Mouse (Mus musculus): ENCODE results near the gene Clpx. TPM values are rescaled to one million over a fixed set of nuclear protein-coding genes. Genes with fewer than 3 reads are reported as not detected.
"Not testable (repeated sequence)": the region's sequence is repeated elsewhere in the genome, so short reads cannot be mapped to it uniquely, and the experiment has no call there.

Clpx gene
- polyA plus RNA-seq, 1 experiment from 2014 or later, result 46.2 TPM

GRCm38 (mm10) chr9:65325971-65326370, 31.9 kb downstream of the Clpx start:
- Histone ChIP-seq H3K9ac (no peak overlapping the region), H3K27me3 (replicated peaks) (no peaks in the 10 kb centered on the region), H3K27ac (no peak overlapping the region), H3K9me3 (no peaks in the 10 kb centered on the region), H3K36me3 (peaks cover 63% of the 10 kb centered on the region), H3K4me1 (no peaks in the 10 kb centered on the region), H3K4me3 (no peak overlapping the region), H3K4me2 (replicated peaks) (no peak overlapping the region)
- ATAC-seq (ENCODE audit: low FRiP score, low read depth), result no peak

DNA sequence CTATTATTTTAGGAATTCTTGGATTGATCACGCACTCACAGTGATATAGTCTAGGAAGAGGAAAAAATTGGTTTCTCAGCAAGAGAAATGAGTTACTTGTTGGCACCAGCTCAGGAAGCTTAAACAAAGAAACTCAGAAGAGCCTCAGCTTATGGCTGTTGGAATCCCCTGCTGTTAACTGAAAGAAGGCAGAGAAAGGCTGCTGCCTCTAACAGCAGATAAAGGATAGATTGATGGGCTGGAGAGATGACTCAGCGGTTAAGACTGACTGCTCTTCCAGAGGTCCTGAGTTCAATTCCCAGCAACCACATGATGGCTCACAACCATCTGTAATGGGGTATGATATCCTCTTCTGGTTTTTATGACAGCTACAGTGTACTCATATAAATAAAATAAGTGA, 33.3 kb downstream of the Clpx start:
- Histone ChIP-seq H3K4me2 (replicated peaks) (no peak overlapping the region), H3K36me3 (peaks cover 57% of the 10 kb centered on the region), H3K27ac (no peak overlapping the region), H3K27me3 (replicated peaks) (no peaks in the 10 kb centered on the region), H3K9ac (no peak overlapping the region), H3K4me1 (no peaks in the 10 kb centered on the region), H3K4me3 (no peak overlapping the region), H3K9me3 (no peaks in the 10 kb centered on the region)
- ATAC-seq (ENCODE audit: low FRiP score, low read depth), result no peak
- WGBS, result 91% methylated on average over 2 of the region's 2 CpGs

- no peak for ATAC-seq (ENCODE audit: low FRiP score, low read depth)
- H3K27ac ChIP-seq, result no peak overlapping the region
- WGBS, result 82% methylated on average over 5 of the region's 5 CpGs
Observed at GRCm38 (mm10) chr9:65333958-65334357, 39.9 kb downstream of the Clpx start.

DNA sequence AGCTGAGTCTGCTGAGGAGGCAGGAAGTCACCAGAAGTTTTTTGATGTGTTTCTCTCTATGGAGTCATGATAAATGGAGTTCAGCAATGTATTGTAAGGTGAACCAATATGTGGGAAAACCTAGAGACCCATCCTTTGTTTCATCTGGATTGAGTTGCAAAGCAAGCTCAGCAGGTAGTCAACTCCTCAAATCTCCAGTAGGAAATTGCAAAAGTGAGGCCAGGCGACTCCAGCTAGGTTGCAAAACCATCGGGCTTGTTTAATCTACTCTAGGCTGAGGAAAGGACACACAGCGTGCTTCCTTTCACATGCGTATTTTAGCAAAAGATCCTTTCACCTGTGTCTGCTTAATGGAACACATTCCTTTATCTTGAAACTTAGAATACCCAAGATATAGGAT, 45.1 kb downstream of the Clpx start:
- H3K36me3 ChIP-seq, result no peaks in the 10 kb centered on the region
- no peak overlapping the region for H3K27ac ChIP-seq
- no peak overlapping the region for H3K9ac ChIP-seq
- WGBS, result 91% methylated on average over 4 of the region's 4 CpGs
- H3K4me3 ChIP-seq, result no peak overlapping the region
- H3K9me3 ChIP-seq, result no peaks in the 10 kb centered on the region
- H3K4me2 ChIP-seq (replicated peaks), result no peak overlapping the region
- no peaks in the 10 kb centered on the region for H3K4me1 ChIP-seq
- H3K27me3 ChIP-seq (replicated peaks), result no peaks in the 10 kb centered on the region
- ATAC-seq (ENCODE audit: low FRiP score, low read depth), result no peak

More at GRCm38 (mm10) chr9:65333958-65334357, 39.9 kb downstream of the Clpx start:
- H3K4me3 ChIP-seq, result no peak overlapping the region
- no peaks in the 10 kb centered on the region for H3K4me1 ChIP-seq
- no peak overlapping the region for H3K4me2 ChIP-seq (replicated peaks)
- no peaks in the 10 kb centered on the region for H3K9me3 ChIP-seq
- no peak overlapping the region for H3K9ac ChIP-seq
- H3K27me3 ChIP-seq (replicated peaks), result no peaks in the 10 kb centered on the region
- peaks cover 14% of the 10 kb centered on the region for H3K36me3 ChIP-seq

- H3K9me3 ChIP-seq, result no peaks in the 10 kb centered on the region
- H3K27ac ChIP-seq, result no peak overlapping the region
- H3K9ac ChIP-seq, result no peak overlapping the region
- WGBS, result 92% methylated on average over 2 of the region's 2 CpGs
- no peaks in the 10 kb centered on the region for H3K27me3 ChIP-seq (replicated peaks)
- no peak overlapping the region for H3K4me2 ChIP-seq (replicated peaks)
- no peaks in the 10 kb centered on the region for H3K4me1 ChIP-seq
- ATAC-seq (ENCODE audit: low FRiP score, low read depth), result no peak
- no peaks in the 10 kb centered on the region for H3K36me3 ChIP-seq
- H3K4me3 ChIP-seq, result no peak overlapping the region
Observed at GRCm38 (mm10) chr9:65340414-65340813, 46.4 kb downstream of the Clpx start.

DNA sequence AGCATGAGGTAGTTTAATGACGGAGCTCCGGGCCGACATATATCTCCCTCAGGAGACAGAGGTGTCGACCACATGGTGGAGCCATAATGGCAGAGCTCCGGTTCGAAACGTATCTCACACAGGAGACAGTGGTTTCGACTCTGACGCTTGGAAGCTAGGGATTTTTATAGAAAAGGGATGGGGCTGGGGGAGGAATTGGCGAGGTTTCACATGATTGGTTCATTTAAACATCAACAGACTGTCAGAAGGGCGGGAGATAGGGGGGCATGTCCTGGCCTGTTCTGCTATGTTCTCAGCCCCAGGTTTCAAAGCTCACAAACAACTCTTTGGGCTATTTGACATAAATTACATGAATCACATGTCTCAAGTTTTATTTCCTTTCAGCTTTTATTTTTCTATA, 51.4 kb downstream of the Clpx start:
- not testable (repeated sequence) for ATAC-seq (ENCODE audit: low FRiP score, low read depth)
- 70% methylated on average over 11 of the region's 11 CpGs for WGBS

GRCm38 (mm10) chr9:65345854-65346475, 51.9 kb downstream of the Clpx start, which contains the start of gene Pdcd7:
Pdcd7 (plus strand) TSS chr9:65346104.
- H3K4me2 ChIP-seq (replicated peaks), result peak within 1 kb of the TSS; percentile 91
- peaks cover 16% of the 10 kb centered on the region for H3K4me1 ChIP-seq
- under 1% methylated on average over 59 of the region's 59 CpGs for WGBS
- peak within 1 kb of the TSS; percentile 98 for H3K9ac ChIP-seq
- peak within 1 kb of the TSS; percentile 100 for H3K4me3 ChIP-seq
- no peaks in the 10 kb centered on the region for H3K9me3 ChIP-seq
- peak within 1 kb of the TSS; percentile 88 for H3K27ac ChIP-seq
- H3K36me3 ChIP-seq, result no peaks in the 10 kb centered on the region
- H3K27me3 ChIP-seq (replicated peaks), result no peaks in the 10 kb centered on the region
- peak; percentile 96 for ATAC-seq (ENCODE audit: low FRiP score, low read depth)

More for the DNA sequence above, 51.4 kb downstream of the Clpx start:
- peak overlapping the region; percentile 100 for H3K4me3 ChIP-seq
- 0 out of 2 replicates have a peak overlapping the region, but pooled peaks have one; percentile 98 for H3K9ac ChIP-seq
- H3K27me3 ChIP-seq (replicated peaks); H3K9me3 ChIP-seq; H3K36me3 ChIP-seq: not testable (repeated sequence)
- H3K27ac ChIP-seq, result peak overlapping the region; percentile 88; the same call in 1 of the 2 replicates
- peaks cover 13% of the 10 kb centered on the region for H3K4me1 ChIP-seq
- peak overlapping the region; percentile 91 for H3K4me2 ChIP-seq (replicated peaks)

DNA sequence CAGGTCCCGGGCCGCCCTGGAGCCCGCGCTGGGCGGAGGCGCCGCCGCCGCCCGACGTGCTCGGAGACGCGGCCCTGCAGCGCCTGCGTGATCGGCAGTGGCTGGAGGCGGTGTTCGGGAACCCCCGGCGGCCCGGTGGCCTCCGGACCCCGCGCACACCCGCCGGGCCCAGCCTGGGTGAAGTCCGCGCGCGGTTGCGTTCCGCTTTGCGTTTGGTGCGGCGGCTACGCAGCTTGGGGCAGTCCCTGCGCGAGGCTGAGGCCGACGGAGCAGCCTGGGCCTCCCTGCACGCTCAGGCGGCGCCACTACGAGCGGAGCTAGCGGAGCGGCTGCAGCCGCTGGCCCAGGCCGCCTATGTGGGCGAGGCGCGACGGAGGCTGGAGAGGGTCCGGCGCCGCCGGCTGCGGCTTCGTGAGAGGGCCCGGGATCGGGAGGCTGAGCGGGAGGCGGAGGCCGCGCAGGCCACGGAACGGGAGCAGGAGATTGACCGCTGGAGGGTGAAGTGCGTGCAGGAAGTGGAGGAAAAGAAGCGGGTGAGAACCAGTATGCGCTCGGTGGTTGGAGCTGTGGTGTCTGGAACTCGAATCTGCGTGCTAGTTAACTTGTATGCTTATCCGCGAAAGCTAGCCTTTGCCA, 52.5 kb downstream of the Clpx start:
- WGBS, result under 1% methylated on average over 77 of the region's 77 CpGs
- H3K27ac ChIP-seq, result peak overlapping the region; percentile 88
- peak; percentile 68 for ATAC-seq (ENCODE audit: low FRiP score, low read depth)

GRCm38 (mm10) chr9:65347112-65347850, 53.2 kb downstream of the Clpx start:
- peaks cover 17% of the 10 kb centered on the region for H3K4me1 ChIP-seq
- 48% methylated on average over 8 of the region's 8 CpGs for WGBS
- no peak for ATAC-seq (ENCODE audit: low FRiP score, low read depth)
- H3K27ac ChIP-seq, result no peak overlapping the region
- H3K4me3 ChIP-seq, result peak overlapping the region; percentile 100
- H3K36me3 ChIP-seq, result no peaks in the 10 kb centered on the region
- no peaks in the 10 kb centered on the region for H3K27me3 ChIP-seq (replicated peaks)
- no peaks in the 10 kb centered on the region for H3K9me3 ChIP-seq
- H3K9ac ChIP-seq, result peak overlapping the region; percentile 98
- H3K4me2 ChIP-seq (replicated peaks), result peak overlapping the region; percentile 91

More for the DNA sequence above, 52.5 kb downstream of the Clpx start:
- Histone ChIP-seq H3K9ac (peak overlapping the region; percentile 98), H3K4me3 (peak overlapping the region; percentile 100), H3K36me3 (no peaks in the 10 kb centered on the region), H3K4me2 (replicated peaks) (peak overlapping the region; percentile 91), H3K27me3 (replicated peaks) (no peaks in the 10 kb centered on the region), H3K4me1 (peaks cover 17% of the 10 kb centered on the region), H3K9me3 (no peaks in the 10 kb centered on the region)

DNA sequence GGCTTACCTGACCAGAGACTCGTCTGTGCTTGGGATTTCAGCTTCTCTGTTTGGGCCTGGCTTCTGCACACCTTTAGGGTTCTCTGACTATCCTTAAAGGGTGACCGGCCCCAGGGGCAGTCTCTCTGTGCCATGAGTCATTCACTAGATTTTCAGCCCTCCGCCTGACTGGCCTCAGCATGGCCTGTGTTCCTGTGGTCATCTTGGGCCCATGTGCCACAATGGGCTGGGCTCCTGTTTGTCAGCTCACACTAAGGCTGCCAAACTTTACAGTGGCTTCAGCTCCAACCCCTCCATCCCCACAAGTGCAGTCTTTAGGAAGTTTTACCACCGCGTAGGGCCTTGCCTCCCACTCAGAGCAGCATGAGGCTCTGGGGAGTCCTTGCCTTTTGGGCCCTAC, 59.2 kb downstream of the Clpx start:
- H3K4me3 ChIP-seq, result no peak overlapping the region
- H3K9ac ChIP-seq, result no peak overlapping the region
- H3K4me1 ChIP-seq, result 0 out of 2 replicates have a peak, but pooled peaks cover 7% of the 10 kb centered on the region
- H3K36me3 ChIP-seq, result peaks cover 33% of the 10 kb centered on the region
- H3K27me3 ChIP-seq (replicated peaks), result no peaks in the 10 kb centered on the region
- H3K4me2 ChIP-seq (replicated peaks), result no peak overlapping the region
- H3K9me3 ChIP-seq, result no peaks in the 10 kb centered on the region
- WGBS, result 92% methylated on average over 5 of the region's 5 CpGs
- H3K27ac ChIP-seq, result no peak overlapping the region
- no peak for ATAC-seq (ENCODE audit: low FRiP score, low read depth)

DNA sequence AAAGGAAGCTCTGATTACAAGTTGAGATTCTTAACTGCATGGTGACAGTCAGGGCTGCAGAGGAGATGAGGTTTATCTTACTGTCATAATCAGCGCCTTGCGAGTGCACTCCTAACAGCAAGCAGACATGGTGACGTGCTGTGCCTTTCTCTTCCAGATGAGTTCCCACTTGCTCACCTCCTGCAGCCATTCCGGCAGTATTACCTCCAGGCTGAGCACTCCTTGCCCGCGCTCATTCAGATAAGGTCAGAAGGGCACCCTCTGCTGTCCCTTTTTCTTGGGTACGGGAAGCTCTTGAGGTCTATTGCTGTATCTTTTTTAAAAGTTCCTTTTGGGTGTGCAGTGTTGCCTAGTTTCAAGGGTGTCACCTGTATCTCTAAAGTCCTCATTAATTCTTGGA, 62.5 kb downstream of the Clpx start:
- ATAC-seq (ENCODE audit: low FRiP score, low read depth), result no peak
- Histone ChIP-seq H3K9me3 (no peaks in the 10 kb centered on the region), H3K4me1 (no peaks in the 10 kb centered on the region), H3K9ac (no peak overlapping the region), H3K27me3 (replicated peaks) (no peaks in the 10 kb centered on the region), H3K27ac (no peak overlapping the region), H3K36me3 (peaks cover 61% of the 10 kb centered on the region), H3K4me2 (replicated peaks) (no peak overlapping the region), H3K4me3 (no peak overlapping the region)
- 92% methylated on average over 7 of the region's 7 CpGs for WGBS

DNA sequence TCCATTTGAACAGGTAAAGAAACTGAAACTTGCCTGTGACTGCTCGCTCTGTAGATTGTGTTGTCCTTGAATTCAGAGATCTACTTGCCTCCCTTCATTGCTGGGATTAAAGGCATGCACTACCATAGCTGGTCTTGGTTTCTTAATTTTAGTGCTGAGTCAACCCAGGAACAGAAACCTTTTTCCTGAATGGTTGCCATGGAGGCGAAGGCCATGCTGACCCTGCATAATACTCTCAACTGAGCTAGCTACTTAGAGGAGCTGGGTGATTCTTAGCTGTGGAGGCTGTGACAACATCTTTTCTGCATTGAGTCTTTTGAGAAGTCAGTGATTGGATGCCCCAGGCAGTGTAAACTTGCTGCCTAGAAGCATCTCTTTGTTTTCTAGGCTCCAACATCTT, 62.9 kb downstream of the Clpx start:
- H3K36me3 ChIP-seq, result peaks cover 64% of the 10 kb centered on the region
- 88% methylated on average over 2 of the region's 2 CpGs for WGBS
- no peak for ATAC-seq (ENCODE audit: low FRiP score, low read depth)

More for the DNA sequence above, 62.9 kb downstream of the Clpx start:
- H3K27ac ChIP-seq, result no peak overlapping the region
- no peak overlapping the region for H3K4me2 ChIP-seq (replicated peaks)
- H3K4me3 ChIP-seq, result no peak overlapping the region
- no peak overlapping the region for H3K9ac ChIP-seq
- no peaks in the 10 kb centered on the region for H3K27me3 ChIP-seq (replicated peaks)
- H3K4me1 ChIP-seq, result no peaks in the 10 kb centered on the region
- no peaks in the 10 kb centered on the region for H3K9me3 ChIP-seq

Data from neural tube, embryonic 12.5 days (tissue).